Mouse (Mus musculus) lung, postnatal 0 days (tissue): ENCODE results near the gene Fndc5. TPM values are rescaled to one million over a fixed set of nuclear protein-coding genes. Genes with fewer than 3 reads are reported as not detected.

ENCODE experiments used
- ATAC-seq: fragments of 200-750 bp; cut with Nextera tagmentation; 2 replicates; pipeline ENCODE4 v1.8.0; 2017; ENCODE audit warnings: moderate library complexity
- DNase-seq: peaks from one replicate; pipeline ENCODE4 v3.0.0-alpha.2; 2016; ENCODE audit warnings: low spot score
- H3K27ac ChIP-seq: fragments of 300-500 bp; sonication (generic); 2 replicates; pipeline ENCODE4 v1.5.1; 2014; ENCODE audit warnings: antibody characterized with exemption, mild to moderate bottlenecking, low read length, mixed read lengths
- H3K27me3 ChIP-seq: fragments of 300-500 bp; sonication (generic); replicated peaks from 2 replicates; pipeline ENCODE4 v1.6.1; 2014; ENCODE audit warnings: low read length, mixed read lengths; ENCODE audit not compliant: insufficient read depth
- H3K36me3 ChIP-seq: fragments of 300-500 bp; sonication (generic); 2 replicates; pipeline ENCODE4 v1.6.1; 2014; ENCODE audit warnings: low read length, mixed read lengths; ENCODE audit not compliant: insufficient read depth
- H3K4me1 ChIP-seq: fragments of 300-500 bp; sonication (generic); 2 replicates; pipeline ENCODE4 v1.6.1; 2014; ENCODE audit warnings: antibody characterized with exemption, low read depth, low read length, mixed read lengths; ENCODE audit not compliant: insufficient read depth
- H3K4me2 ChIP-seq: fragments of 300-500 bp; sonication (generic); replicated peaks from 2 replicates; pipeline ENCODE4 v1.6.1; 2014; ENCODE audit warnings: low read depth, mild to moderate bottlenecking, low read length, moderate library complexity, mixed read lengths
- H3K4me3 ChIP-seq: fragments of 300-500 bp; sonication (generic); 2 replicates; pipeline ENCODE4 v1.5.1; 2014; ENCODE audit warnings: low read depth, low read length
- H3K9ac ChIP-seq: fragments of 300-500 bp; sonication (generic); replicated peaks from 2 replicates; pipeline ENCODE4 v1.6.1; 2014; ENCODE audit warnings: low read depth, mild to moderate bottlenecking
- H3K9me3 ChIP-seq: fragments of 300-500 bp; sonication (generic); 2 replicates; pipeline ENCODE4 v1.6.1; 2016; ENCODE audit warnings: low read length, mixed read lengths
- CTCF ChIP-seq: IDR thresholded peaks from 2 replicates; pipeline ENCODE4 v1.5.1; 2016; ENCODE audit warnings: antibody characterized with exemption, mild to moderate bottlenecking
- EP300 ChIP-seq: IDR thresholded peaks from 2 replicates; pipeline ENCODE4 v1.6.1; 2016; ENCODE audit warnings: antibody characterized with exemption, mild to moderate bottlenecking, control low read depth
- WGBS: fragments of 180-500 bp; shearing (Covaris S2); extraction: QIAGEN DNeasy Blood & Tissue Kit; methylation state at CpG from one replicate; pipeline ENCODE4 v1.1.7; 2014; 5-methylcytosine and 5-hydroxymethylcytosine counted together
- polyA plus RNA-seq: library from polyadenylated mRNA; unstranded; fragments of >200 nt; fragmentation: Nextera tagmentation; extraction: Ambion mirVana; gene quantifications from 2 replicates; pipeline ENCODE4 v1.2.1, GENCODE M21; 2015

Gene Fndc5
- polyA plus RNA-seq, 1 experiment from 2014 or later: 7.6 TPM

DNA sequence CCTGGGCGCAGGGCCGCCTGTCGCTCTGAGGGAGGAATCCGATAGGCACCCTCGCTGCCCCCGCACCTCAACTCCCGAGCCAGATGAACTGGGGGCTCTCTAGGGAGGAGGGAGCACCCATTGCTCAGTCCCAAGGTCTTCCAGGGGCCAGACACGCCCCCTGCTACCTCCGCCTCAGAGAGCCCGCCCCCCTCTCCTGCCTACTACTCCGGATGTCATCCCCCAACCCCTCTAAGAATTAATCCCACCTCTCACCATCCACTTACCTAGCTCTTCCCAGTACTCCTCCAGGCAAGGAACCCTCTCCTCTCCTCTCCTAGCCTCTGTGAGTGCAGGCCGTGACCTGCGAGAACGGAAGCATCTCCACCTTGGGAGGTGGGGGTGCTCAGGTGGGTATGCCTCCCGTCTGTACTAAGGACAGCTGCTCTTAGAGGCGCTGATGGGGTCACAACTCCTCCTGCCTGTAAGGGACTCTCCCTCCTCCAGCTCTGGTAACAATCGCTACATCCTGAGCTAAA lies 15.2 kb upstream of the Fndc5 start, which contains the start of gene Hpca:
TSS of gene Hpca (minus strand) at position 468 of the 518 bp plus-strand sequence.
- Histone ChIP-seq H3K27me3 (peaks cover 22% of the 10 kb centered on the region), H3K4me3 (peak within 1 kb of the TSS; percentile 33), H3K9me3 (no peaks in the 10 kb centered on the region), H3K27ac (no peak within 1 kb of the TSS), H3K36me3 (no peaks in the 10 kb centered on the region), H3K9ac (no peak within 1 kb of the TSS), H3K4me1 (peaks cover 3% of the 10 kb centered on the region; the same call in 1 of the 2 replicates), H3K4me2 (peak within 1 kb of the TSS; percentile 61)
- DNase-seq (no peak), ATAC-seq (no peak)
- WGBS: 7% methylated on average over 11 of the region's 17 CpGs
- TF ChIP-seq EP300 (no peak), CTCF (no peak)

DNA sequence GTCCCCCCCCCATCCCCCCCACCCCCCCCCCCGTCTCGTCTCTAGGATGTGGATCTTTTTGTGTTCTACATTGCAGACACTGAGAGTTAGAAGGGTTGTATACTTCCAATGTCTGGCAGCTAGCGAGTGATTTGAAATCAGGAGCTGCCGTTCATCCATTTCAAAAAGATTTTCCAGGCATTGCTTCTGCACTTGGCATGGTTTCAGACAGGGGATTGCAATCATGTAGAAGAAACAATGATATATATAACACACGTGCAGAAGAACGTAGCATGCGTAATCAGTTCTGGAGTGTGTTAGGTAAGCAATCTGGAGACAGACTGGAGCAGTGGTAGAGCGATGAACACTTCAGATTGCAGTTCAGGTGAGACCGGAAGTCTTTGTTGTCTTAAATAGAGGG lies 14.7 kb upstream of the Fndc5 start:
- no peaks in the 10 kb centered on the region for H3K9me3 ChIP-seq
- peaks cover 3% of the 10 kb centered on the region; the same call in 1 of the 2 replicates for H3K4me1 ChIP-seq
- peaks cover 22% of the 10 kb centered on the region for H3K27me3 ChIP-seq
- no peak overlapping the region for H3K27ac ChIP-seq
- H3K9ac ChIP-seq: no peak overlapping the region
- WGBS: 24% methylated on average over 9 of the region's 9 CpGs
- no peak overlapping the region for H3K4me3 ChIP-seq
- no peak overlapping the region for H3K4me2 ChIP-seq
- ATAC-seq (no peak), DNase-seq (no peak)
- TF ChIP-seq CTCF (no peak), EP300 (no peak)
- no peaks in the 10 kb centered on the region for H3K36me3 ChIP-seq

- no peak for ATAC-seq
- 14% methylated on average over 8 of the region's 8 CpGs for WGBS
- peaks cover 3% of the 10 kb centered on the region; the same call in 1 of the 2 replicates for H3K4me1 ChIP-seq
Measured at GRCm38 (mm10) chr4:129122719-129123118, 14.1 kb upstream of the Fndc5 start.

DNA sequence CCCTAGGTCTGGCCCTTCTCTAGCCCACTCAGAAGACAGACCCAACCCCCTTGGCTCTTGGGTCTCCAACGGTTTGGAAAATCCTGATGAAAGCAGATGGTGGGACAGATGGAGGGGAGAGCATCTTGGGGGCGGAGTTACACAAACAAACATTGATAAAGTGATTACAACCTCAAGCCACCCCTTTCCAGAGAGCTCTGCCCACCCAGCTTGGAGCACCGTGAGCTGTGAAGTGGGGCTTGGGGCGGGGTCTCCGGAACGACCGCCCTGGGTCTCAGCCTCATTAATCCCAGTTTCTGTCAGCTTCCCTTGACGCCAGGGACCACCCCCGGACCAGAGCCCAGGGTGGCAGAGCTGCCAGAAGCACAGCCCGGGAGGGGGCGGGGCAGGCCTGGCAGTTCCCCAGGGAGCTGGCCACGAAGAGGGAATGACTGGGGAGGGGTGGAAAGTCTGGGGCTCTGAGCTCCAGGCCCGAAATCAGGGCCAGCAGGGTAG lies 12.1 kb upstream of the Fndc5 start:
- H3K36me3 ChIP-seq: no peaks in the 10 kb centered on the region
- ATAC-seq (no peak), DNase-seq (no peak)
- H3K4me1 ChIP-seq: peaks cover 3% of the 10 kb centered on the region; the same call in 1 of the 2 replicates
- peaks cover 22% of the 10 kb centered on the region for H3K27me3 ChIP-seq
- WGBS: 3% methylated on average over 13 of the region's 13 CpGs
- no peak overlapping the region; the same call in 1 of the 2 replicates for H3K4me2 ChIP-seq
- no peak overlapping the region for H3K9ac ChIP-seq
- no peak overlapping the region for H3K4me3 ChIP-seq
- no peaks in the 10 kb centered on the region for H3K9me3 ChIP-seq
- TF ChIP-seq CTCF: no peak
- TF ChIP-seq EP300: no peak
- no peak overlapping the region for H3K27ac ChIP-seq

More at GRCm38 (mm10) chr4:129122719-129123118, 14.1 kb upstream of the Fndc5 start:
- TF ChIP-seq CTCF (no peak), EP300 (no peak)
- Histone ChIP-seq H3K4me2 (no peak overlapping the region), H3K36me3 (no peaks in the 10 kb centered on the region), H3K4me3 (no peak overlapping the region), H3K27me3 (peaks cover 22% of the 10 kb centered on the region), H3K9ac (no peak overlapping the region), H3K27ac (no peak overlapping the region), H3K9me3 (no peaks in the 10 kb centered on the region)
- DNase-seq: no peak

DNA sequence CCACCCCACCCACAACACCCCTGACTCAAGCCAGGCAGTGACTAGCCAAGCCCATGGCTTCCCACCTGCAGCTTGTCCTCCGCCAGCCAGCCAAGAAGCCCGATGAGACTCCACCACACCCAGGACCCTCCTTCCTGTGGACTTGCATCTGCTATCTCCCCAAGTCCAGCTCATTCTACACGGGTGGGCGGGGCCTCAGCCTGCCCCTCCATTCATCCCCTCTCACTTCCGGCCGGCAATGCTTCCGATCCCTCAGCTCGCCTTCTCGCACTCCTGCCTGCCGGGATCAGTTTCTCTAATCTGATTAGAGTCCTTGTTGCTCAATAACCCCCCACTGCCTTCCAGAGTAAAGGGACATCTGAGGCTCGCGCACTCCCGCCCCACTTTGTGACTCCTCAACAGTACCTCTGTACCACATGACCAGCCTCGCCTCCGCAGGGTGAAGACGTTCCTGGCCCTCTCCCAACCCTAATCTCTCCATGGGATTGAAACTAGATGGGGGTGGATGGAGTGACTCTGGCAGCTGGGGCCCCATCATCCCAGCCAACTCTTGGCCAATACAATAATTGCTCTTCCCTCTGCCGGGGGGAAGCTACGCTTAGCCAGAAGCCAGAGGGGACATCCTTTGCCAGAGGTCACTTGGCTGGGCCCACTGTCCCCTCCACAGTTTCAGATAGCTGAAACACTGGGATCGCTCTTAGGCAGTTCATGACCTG lies 10.9 kb upstream of the Fndc5 start:
- peaks cover 15% of the 10 kb centered on the region for H3K27me3 ChIP-seq
- peaks cover 10% of the 10 kb centered on the region; the same call in 1 of the 2 replicates for H3K4me1 ChIP-seq
- no peaks in the 10 kb centered on the region for H3K36me3 ChIP-seq
- TF ChIP-seq EP300 (0 out of 2 replicates have a peak, but pooled peaks have one; percentile 34), CTCF (no peak)
- ATAC-seq (peak; percentile 79), DNase-seq (peak; percentile 84)
- H3K4me3 ChIP-seq: peak overlapping the region; percentile 17; the same call in 1 of the 2 replicates
- no peaks in the 10 kb centered on the region for H3K9me3 ChIP-seq
- no peak overlapping the region for H3K27ac ChIP-seq
- no peak overlapping the region for H3K9ac ChIP-seq
- 8% methylated on average over 19 of the region's 19 CpGs for WGBS
- H3K4me2 ChIP-seq: no peak overlapping the region

GRCm38 (mm10) chr4:129128582-129129338 lies 8.0 kb upstream of the Fndc5 start:
- 40% methylated on average over 13 of the region's 13 CpGs for WGBS
- H3K27me3 ChIP-seq: no peaks in the 10 kb centered on the region
- no peak overlapping the region for H3K4me3 ChIP-seq

More at GRCm38 (mm10) chr4:129128582-129129338, 8.0 kb upstream of the Fndc5 start:
- Histone ChIP-seq H3K9ac (no peak overlapping the region), H3K27ac (no peak overlapping the region), H3K36me3 (no peaks in the 10 kb centered on the region), H3K9me3 (no peaks in the 10 kb centered on the region), H3K4me2 (no peak overlapping the region), H3K4me1 (peaks cover 8% of the 10 kb centered on the region; the same call in 1 of the 2 replicates)
- DNase-seq (no peak), ATAC-seq (no peak)
- no peak for TF ChIP-seq EP300
- TF ChIP-seq CTCF: no peak
